Mouse (Mus musculus): ENCODE results near the gene Zmiz1.
A peak's percentile ranks its signal among the peaks of the same experiment; 100 is the strongest.

The Zmiz1 gene

DNA sequence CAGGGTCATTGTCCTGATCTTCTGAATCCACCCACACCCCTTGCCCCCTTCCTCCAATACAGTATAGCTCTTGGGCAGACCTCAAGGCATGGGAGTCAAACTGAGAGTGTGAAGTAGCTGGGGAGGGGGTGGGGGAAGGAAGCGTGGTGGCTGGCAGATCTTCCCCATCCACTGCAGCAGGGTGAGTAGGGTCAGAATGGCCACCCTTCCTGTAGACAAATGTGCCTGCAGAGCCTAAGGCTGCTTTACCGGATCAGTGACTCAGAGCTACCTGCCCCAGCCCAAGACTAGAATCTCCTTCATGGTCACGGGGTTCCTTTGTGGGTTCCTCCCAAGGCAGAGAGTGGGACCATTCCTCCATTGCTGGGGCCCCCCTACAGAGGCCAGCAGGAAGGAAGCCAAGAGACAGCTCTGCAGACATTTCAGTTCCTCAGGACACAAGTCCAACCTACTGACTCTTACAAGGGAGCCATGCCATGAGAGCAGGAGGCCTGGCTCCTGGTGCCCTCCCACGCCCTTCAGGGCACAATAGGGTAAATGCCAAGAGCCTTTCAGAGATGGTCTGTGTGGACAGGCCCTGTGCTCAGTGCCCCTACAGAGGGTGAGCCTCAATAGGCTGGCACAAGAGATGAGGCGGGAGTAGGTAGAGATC lies 169.6 kb downstream of the Zmiz1 start:
- ATAC-seq (ENCODE audit: insufficient number of reproducible peaks, low FRiP score, low TSS enrichment) = no peak

DNA sequence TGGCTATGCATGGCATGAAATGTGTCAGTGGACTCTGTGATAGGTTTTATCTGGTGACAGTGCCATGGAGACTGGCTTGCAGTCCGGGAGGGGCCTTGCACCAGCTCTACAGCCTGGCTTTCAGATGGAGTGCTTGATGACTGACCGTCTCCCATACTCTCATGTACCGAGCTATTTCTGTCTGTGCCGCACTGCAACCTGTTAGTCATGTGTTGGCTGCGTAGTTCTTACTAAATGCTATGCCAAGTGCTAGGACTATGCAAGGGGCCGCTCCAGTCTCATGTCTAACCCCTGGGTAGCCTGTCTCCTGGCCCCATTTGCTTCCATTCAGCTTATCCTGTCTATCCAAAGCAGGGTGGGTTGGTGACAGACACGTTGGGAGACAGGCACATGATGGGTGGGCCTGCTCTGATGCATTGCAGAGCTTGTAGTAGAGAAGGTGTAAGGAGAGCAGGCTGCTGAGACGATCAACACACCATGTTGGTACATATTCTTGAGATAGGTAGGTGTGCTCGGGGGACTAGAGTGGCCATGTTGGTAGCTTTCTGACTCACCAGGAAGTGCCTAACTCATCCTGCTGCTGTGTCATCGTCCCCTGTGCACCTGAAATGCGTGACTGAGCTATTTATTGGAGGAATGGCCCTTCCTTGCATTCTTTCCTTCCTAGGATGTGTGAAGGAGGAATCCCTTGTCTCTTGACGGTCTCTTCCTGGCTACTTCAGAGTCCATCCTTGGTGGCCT lies 171.1 kb downstream of the Zmiz1 start:
- ATAC-seq (ENCODE audit: insufficient number of reproducible peaks, low FRiP score, low TSS enrichment) = no peak

DNA sequence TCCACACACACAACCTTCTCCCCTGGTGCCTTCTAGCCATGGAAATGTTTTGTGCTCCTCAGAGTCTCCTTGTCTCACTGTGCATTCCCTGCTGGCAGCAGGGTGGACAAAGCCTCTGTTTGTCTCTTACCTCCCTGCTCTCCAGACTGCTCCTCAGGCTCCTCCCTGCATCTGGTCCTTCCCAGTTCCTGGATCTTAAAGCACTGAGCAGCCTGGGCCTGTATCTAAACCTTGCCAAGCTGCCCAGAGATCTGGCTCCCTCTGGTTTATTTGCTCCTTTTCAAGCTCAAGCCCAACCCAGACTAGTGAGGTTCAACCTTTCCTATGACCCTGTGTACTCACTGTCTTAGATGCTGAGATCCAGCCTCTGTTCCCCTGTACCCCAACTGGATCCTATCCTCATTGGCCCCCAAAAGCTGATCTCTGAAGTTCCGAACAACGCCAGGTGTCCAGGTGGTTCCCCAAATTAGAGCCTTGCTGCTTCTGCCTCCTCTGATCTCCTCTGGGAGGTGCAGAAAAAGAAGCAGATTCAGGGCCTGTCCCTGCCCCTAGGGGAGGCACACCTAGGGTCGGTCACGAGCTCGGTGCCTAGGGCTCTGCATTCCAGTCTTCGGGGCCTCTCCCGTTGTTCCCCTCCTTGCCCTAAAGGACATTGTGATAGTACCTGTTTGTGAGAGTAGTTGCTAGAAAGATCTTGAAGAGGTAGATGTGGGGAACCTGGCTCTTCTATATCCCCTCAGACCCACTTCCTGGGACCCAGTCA lies 171.8 kb downstream of the Zmiz1 start:
- ATAC-seq (ENCODE audit: insufficient number of reproducible peaks, low FRiP score, low TSS enrichment) = peak; percentile 4; the same call in 1 of the 2 replicates

DNA sequence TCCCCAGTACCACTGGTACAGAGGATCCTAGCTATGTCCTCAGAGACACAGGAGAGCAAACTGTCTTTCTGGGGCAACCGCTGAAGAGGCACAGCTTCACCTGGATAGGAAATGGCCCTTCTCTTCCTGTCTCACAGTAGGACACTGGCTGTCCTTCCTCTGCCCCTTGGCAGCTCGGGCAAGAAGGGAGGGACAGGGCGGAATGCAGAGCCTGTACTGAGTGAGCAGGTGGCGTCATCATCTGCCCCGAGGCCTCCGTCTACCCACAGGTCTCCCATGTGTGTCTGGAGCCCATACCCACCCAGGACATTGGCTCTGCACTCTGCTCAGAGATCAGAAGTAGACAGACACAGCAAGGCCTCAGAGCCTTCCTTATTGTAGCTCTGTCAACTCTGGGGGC lies 172.5 kb downstream of the Zmiz1 start:
- ATAC-seq (ENCODE audit: insufficient number of reproducible peaks, low FRiP score, low TSS enrichment) = peak; percentile 31; the same call in 1 of the 2 replicates

DNA sequence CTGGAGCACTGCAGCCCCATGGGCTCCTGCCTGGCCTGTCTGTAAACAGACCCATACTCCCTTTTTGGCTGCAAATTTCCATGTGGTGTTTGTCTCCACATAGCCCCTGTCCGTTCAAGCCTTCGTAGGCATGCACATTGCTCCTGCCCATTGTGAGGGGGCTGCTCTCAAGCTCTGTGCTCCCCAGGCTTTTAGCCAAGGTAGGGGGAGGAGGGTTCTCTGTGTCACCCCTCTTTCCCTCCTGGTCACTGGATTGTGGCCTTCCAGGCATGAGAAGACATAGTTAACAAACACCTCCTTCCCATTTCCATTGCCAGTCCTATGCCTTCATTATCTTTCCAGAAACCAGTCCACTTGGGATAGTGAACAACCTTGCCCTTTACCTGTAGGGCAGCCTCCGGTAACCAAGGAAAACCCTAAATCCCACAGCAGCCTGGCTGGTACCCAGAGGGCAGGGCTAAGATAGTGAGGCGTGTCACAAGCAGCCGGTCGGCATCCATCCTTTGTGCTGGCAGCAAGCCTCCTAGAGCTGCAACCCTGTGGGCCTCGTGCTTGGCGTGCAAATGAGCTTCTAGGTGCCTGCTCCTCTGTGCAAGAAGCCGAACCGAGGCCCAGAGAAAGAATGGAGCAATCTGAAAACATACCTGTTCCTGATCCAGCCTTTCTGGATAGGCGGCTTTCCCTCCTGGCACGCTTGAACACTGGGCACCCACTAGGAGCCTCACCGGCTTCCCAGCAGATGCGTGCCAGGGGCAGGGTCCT lies 174.7 kb downstream of the Zmiz1 start:
- ATAC-seq (ENCODE audit: insufficient number of reproducible peaks, low FRiP score, low TSS enrichment) = no peak

DNA sequence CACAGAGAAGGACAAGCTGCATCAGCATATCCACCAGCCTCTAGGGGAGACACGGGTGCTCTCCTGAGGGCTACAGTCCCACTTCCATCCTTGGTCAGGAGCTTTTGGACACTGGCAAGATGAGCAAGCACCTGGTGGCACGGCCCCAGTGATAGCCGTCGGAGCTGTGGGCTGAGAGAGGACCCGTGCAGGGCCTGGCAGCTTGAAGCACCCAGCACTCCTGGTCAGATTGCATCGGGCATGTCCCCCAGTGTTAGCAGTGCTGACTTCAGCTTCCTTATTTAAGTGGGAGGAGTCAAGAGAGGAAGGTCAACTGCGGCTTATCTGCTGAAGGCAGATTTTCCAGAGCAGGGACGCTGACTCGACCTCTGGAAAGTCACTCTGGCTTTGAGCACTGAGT lies 175.3 kb downstream of the Zmiz1 start:
- ATAC-seq (ENCODE audit: insufficient number of reproducible peaks, low FRiP score, low TSS enrichment) = no peak

DNA sequence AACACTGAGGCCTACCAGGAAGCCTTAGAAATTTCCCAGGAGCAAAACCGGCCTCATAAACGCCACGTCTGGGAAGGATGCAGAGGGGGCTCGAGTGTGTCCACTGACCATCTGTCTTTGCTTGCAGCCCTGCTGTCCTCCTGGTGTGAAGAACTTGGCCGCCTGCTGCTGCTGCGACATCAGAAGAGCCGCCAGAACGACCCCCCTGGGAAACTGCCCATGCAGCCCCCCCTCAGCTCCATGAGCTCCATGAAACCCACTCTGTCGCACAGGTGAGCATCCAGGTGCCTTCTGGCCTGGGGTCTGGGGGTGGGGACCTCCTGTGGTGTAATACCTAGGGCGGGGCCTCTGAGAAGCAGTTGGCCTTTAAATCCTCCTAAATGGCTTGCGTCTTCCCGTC lies 176.8 kb downstream of the Zmiz1 start:
- ATAC-seq (ENCODE audit: insufficient number of reproducible peaks, low FRiP score, low TSS enrichment) = no peak

DNA sequence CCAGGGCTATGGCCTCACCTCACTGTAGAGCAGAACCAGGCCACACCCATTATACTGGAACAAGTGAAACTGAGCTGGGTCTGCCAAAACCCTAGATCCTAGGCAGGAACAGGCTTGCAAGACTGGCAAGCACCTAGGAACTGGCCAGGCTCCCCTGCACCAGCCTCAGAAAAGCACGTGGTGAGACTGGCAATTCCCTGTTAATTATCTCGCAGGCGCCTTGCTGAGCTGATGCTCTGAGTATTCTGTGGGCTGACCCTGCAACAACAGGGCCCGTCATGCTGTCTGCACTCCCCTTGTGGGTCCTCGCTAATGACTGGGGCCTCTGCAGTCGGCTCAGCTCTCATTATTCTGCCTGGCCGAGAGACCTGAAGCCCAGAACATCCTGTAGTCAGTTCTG lies 177.3 kb downstream of the Zmiz1 start:
- ATAC-seq (ENCODE audit: insufficient number of reproducible peaks, low FRiP score, low TSS enrichment) = peak; percentile 50

DNA sequence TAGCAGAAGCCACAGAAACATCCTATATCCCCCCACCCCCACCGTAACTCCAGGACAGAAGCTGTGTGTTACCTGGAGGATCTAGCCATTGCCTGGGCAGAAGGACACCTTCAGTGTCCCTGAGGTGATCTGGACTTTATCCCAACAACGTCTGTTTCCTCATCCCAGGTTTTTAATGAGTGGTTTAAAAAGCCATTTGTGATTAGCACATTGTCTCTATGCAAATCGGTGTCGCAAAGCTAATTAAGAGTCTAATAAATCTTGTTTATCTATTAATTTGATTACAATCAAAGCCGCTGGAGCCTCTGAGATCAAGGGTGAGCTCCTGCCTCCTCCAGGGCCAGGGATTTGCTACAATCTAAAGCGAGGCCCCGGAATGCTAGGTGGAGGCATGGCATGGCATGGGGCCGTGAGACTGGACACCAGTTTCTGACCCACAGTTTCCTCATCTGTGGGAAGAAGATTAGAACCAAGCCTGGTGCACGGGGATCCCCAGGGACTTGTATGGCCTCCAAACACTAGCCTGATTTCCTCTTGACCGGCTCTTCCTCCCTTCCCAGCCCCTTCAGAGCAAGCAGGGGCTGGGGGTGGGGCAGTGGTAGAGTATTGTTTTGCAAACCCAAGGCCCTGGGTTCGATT lies 180.3 kb downstream of the Zmiz1 start:
- no peak for ATAC-seq (ENCODE audit: insufficient number of reproducible peaks, low FRiP score, low TSS enrichment)

DNA sequence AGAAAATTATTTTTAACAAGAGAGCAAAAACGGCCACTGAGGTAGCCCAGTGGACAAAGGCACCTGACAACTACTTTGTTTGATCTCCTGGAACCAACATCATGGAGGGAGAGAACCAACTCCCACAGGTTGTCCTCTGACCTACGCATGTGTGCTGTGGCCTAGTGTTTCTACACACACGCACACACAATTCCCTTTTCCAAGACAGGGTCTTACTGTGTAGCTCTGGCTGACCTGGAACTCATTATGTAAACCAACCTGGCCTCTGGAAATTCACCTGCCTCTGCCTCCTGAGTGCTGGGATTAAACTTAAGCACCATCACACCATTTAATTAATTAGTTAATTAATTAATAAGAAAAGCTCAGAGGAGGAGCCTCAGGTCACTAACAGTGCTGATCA lies 181.0 kb downstream of the Zmiz1 start:
- no peak for ATAC-seq (ENCODE audit: insufficient number of reproducible peaks, low FRiP score, low TSS enrichment)

DNA sequence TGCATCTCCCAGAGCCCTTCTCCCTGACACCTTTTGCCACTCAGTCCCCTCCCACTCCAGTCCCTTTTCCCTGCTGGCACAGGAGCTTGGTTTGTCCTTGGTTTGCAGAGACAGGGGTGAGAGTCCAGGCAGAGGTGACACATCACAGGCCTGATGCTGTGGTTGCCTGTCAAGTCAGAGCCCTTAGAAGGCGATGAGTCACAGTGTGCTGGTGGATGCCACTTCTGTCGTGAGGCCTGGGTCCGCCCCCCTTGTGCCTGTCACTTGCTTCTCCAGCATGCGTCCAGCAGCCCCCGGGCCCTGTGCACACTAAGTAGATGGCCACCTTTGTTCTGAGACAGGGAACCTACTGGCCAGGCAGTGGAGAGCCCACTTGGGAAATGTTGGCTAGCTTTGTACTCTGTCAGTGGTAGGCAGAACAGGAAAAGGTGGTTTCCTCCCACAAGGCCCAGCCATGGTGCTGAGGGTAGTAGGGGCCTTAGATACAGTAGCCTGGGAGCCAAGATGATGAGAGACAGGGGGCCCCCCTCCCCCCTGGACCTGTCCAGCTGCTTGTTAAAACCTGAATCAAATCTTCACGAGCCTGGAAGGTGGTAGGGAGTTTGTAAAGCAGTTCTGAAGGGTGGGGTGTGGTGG lies 181.6 kb downstream of the Zmiz1 start:
- ATAC-seq (ENCODE audit: insufficient number of reproducible peaks, low FRiP score, low TSS enrichment) = no peak

DNA sequence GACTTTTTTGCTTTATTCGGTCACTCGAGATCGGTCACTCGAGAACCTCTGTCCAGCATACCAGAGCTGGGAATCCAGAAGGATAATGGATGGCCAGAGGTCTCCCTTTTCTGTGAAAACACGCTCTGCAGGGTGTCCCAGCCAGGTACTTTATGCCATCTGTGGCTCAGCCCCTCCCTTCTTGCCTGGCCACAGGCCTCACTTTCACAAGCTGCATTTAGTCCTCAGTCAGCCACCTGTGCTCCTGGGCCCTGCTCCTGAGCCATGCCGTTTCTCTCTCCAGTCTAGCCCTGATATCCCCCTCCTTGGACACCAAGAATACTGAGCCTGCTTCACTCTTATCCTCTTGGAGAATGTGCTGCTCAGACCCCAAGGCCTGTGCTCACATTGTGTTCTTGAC lies 182.1 kb downstream of the Zmiz1 start:
- ATAC-seq (ENCODE audit: insufficient number of reproducible peaks, low FRiP score, low TSS enrichment) = 0 out of 2 replicates have a peak, but pooled peaks have one; percentile 28

DNA sequence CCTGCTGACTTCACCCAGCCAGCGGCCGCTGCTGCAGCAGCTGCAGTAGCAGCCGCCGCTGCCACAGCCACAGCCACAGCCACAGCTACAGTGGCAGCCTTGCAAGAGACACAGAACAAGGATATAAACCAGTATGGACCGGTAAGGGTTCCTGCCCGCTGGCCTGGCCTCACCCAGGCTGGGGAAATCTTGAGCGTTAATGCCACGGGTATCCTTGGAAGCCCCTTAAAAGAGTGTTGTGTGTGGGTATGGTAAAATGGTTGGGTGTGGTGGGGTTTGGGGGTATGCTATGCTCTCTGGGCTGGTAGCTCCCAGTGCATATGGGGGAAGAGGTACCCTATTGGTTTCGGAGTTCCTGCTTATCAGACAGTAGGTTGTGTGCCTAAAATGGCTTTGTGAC lies 186.7 kb downstream of the Zmiz1 start:
- no peak for ATAC-seq (ENCODE audit: insufficient number of reproducible peaks, low FRiP score, low TSS enrichment)

DNA sequence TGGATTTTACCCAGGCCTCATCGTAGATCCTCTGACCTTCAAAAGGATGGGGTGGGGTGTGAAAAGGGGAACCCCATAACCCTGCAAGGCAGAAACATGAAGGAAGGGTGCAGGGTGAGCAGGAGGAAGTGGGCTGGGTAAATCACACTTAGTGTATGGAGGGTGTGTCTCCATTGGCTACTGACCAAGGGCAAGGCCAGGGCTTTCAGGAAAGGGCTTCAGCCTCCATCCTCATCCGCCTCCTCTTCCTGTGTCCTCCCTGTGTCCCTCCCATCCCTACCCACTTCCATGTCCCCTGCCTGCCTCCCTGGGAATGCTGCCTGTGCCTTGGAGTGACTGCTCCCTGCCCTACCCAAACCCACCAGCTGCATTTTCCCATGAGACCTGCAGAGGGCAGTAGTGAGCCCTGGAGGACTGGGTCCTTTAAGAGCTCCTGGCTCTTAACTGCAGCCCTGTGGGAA lies 187.2 kb downstream of the Zmiz1 start:
- peak; percentile 13; the same call in 1 of the 2 replicates for ATAC-seq (ENCODE audit: insufficient number of reproducible peaks, low FRiP score, low TSS enrichment)

DNA sequence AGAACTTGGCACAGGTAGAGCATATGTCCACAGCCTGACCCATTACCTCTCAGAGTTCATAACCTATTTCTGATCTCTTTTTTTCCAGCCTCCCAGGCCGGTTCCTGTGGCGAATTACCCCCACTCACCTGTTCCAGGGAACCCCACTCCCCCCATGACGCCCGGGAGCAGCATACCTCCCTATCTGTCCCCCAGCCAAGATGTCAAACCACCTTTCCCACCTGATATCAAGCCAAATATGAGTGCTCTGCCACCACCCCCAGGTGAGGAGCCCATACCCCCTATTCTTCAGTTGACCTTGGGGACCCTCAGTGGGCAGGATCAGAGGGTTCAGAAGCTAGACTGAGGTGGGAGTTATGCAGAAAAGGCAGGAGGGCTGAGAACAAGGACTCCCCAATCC lies 192.1 kb downstream of the Zmiz1 start:
- no peak for ATAC-seq (ENCODE audit: insufficient number of reproducible peaks, low FRiP score, low TSS enrichment)

DNA sequence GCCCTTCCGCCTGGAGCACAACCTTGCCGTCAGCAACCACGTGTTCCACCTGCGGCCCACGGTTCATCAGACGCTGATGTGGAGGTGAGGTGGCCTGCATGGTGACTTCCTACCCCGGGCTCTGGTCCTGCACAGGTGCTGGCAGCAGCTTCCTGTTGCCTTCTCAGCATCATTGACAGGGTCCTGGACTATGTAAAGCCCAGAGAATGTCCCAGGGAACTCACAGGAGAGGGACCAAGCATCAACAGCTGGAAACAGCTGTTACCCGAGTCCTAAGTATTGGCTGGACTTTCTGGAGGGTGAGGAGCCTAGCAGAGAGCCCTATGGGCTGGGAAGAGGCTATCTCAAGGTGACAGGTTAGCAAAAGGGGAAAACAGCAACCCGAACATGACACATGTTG lies 192.9 kb downstream of the Zmiz1 start:
- no peak for ATAC-seq (ENCODE audit: insufficient number of reproducible peaks, low FRiP score, low TSS enrichment)

DNA sequence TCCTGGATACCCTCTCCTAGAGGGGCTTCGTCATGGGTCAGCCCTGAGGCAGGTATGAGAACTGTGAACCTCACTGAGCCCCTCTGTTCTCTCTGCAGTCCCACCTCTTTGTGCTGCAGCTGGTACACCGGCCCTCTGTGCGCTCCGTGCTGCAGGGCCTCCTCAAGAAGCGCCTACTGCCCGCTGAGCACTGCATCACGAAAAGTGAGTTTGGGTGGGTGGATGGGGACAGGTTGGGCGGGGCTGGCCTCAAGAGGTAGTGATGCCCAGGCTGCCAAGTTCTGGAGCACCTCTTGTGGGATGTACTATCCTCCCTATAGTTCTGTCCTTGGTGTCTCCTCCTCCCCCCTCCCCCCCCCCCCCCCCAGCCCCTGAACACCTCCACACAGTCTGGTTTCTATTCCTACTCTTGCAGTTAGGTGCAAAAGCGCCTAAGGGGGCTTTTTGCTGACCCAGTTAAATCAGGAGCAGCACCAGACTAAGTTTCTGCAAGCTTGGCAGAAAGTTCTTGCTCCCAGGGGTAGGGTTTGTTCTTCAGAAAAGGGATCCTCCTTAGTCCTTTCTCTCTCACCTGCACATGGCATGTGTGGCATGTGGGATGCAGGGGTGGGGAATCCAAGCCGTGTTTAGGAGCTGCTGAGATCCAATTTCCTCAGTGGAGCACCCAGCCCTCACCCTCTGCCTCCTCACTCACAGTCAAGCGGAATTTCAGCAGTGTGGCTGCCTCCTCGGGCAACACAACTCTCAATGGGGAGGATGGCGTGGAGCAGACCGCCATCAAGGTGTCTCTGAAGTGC lies 195.6 kb downstream of the Zmiz1 start:
- ATAC-seq (ENCODE audit: insufficient number of reproducible peaks, low FRiP score, low TSS enrichment) = no peak

DNA sequence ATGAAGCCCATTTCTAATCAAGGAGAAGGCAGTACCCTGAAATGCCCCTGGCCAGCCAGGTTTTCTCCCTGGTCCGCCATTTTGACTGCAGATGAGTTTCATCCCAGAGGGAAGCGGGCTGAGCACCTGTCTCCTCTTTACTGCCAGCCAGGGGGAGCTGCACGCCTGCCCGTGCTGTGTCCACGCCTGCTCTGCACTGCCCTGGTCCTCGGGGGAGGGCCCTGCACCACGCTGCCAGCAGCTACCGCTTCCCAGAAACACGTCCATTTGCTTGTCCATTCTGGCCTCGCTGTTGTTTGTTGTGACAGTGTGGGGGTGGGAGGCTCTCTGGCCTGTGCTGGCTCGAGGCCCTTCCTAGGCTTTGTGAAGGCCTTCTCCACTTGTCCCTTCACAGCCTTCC lies 201.7 kb downstream of the Zmiz1 start:
- peak; percentile 33; the same call in 1 of the 2 replicates for ATAC-seq (ENCODE audit: insufficient number of reproducible peaks, low FRiP score, low TSS enrichment)

All from cerebellum, adult (tissue).